Mouse (Mus musculus) embryonic fibroblast, embryonic 13.5 days (primary cell): ENCODE data around the gene Cuedc1.

Experiments
- CTCF ChIP-seq: IDR thresholded peaks from 2 replicates; pipeline ENCODE4 v1.5.1; 2011; ENCODE audit warnings: mild to moderate bottlenecking, control low read depth, low read length, moderate library complexity, borderline replicate concordance; ENCODE audit not compliant: insufficient read depth
- POLR2A ChIP-seq: IDR thresholded peaks from 2 replicates; pipeline ENCODE4 v1.6.1; 2011; ENCODE audit warnings: low read depth, mild to moderate bottlenecking, control low read depth, low read length, moderate library complexity

GRCm38 (mm10) chr11:88188635-88189034 is 90.8 kb downstream of the Cuedc1 start:
- TF ChIP-seq CTCF, result no peak
- no peak for TF ChIP-seq POLR2A
